ENCODE assay signal across 10 mouse cellular contexts in genomic region chr11:94570612-94571011, GRCm38 (mm10). TPM values are rescaled to one million over a fixed set of nuclear protein-coding genes. Genes with fewer than 3 reads are reported as not detected.
DNase-seq lines count a peak whose midpoint lies in the region; ATAC-seq and TF ChIP-seq lines count a peak whose summit lies in the region.
"Had no signal": no experiment of that assay in that cellular context is flagged by ENCODE, and none has a peak within 500 bp of the region (broad histone marks: within the 10 kb centered on the region; RNA-seq: fewer than 3 reads in every experiment).

No protein-coding gene starts in this region.

- WGBS in embryonic facial prominence, embryonic 11.5 days, result 60% methylated on average over 9 of the region's 9 CpGs
- WGBS in embryonic facial prominence, embryonic 10.5 days, result 61% methylated on average over 9 of the region's 9 CpGs
- WGBS in lung, postnatal 0 days, result 51% methylated on average over 9 of the region's 9 CpGs

- no peak for DNase-seq in embryonic facial prominence, embryonic 11.5 days (ENCODE audit: low spot score)
- no peak for DNase-seq in embryonic facial prominence, embryonic 10.5 days (ENCODE audit: low spot score)
- peak; percentile 50 to 61 for DNase-seq in kidney, adult 8-10 months
- peak; percentile 56 for DNase-seq in lung, postnatal 0 days (ENCODE audit: low spot score)
- no peak for DNase-seq in layer of hippocampus, adult 11-12 months (ENCODE audit: low spot score)
- DNase-seq in cerebellum, adult 11 months, result no peak
- DNase-seq: right cerebral cortex, postnatal 4 days had no signal

- no peak overlapping the region for H3K9ac ChIP-seq in embryonic facial prominence, embryonic 11.5 days (replicated peaks; ENCODE audit: low read length)
- H3K9ac ChIP-seq in lung, postnatal 0 days (replicated peaks; ENCODE audit: low read depth), result no peak overlapping the region

- H3K4me1 ChIP-seq in embryonic facial prominence, embryonic 11.5 days (ENCODE audit: control insufficient read depth, insufficient read depth, low read length), result no peaks in the 10 kb centered on the region
- H3K4me1 ChIP-seq in embryonic facial prominence, embryonic 10.5 days, result peaks cover 3% of the 10 kb centered on the region; the same call in 1 of the 2 replicates
- H3K4me1 ChIP-seq in lung, postnatal 0 days (ENCODE audit: insufficient read depth, low read depth, low read length), result no peaks in the 10 kb centered on the region

- TF ChIP-seq CTCF in lung, postnatal 0 days (IDR thresholded peaks at IDR 0.05), result no peak

- 0 out of 2 replicates have a peak overlapping the region, but pooled peaks have one; percentile 35 for H3K27ac ChIP-seq in embryonic facial prominence, embryonic 11.5 days (replicated peaks; ENCODE audit: low read depth, low read length)
- H3K27ac ChIP-seq in embryonic facial prominence, embryonic 10.5 days (replicated peaks), result no peak overlapping the region; the same call in 1 of the 2 replicates
- peak overlapping the region; percentile 62 for H3K27ac ChIP-seq in lung, postnatal 0 days (ENCODE audit: low read length)

- no peaks in the 10 kb centered on the region; the same call in 1 of the 2 replicates for H3K36me3 ChIP-seq in embryonic facial prominence, embryonic 11.5 days (replicated peaks; ENCODE audit: control insufficient read depth, insufficient read depth, low read depth, low read length)
- H3K36me3 ChIP-seq in embryonic facial prominence, embryonic 10.5 days (replicated peaks), result peaks cover 44% of the 10 kb centered on the region
- no peaks in the 10 kb centered on the region for H3K36me3 ChIP-seq in lung, postnatal 0 days (ENCODE audit: insufficient read depth, low read length)

- ATAC-seq in embryonic facial prominence, embryonic 11.5 days (replicated peaks; ENCODE audit: insufficient number of reproducible peaks, low FRiP score, low TSS enrichment, low read depth), result no peak
- ATAC-seq in common myeloid progenitor, adult 5-6 weeks (replicated peaks; ENCODE audit: low read depth, poor library complexity, severe bottlenecking), result peak; percentile 38; the same call in 1 of the 2 replicates
- peak; percentile 80 for ATAC-seq in lung, postnatal 0 days
- no peak for ATAC-seq in frontal cortex, adult (ENCODE audit: low TSS enrichment)
- ATAC-seq: hindbrain, embryonic 16.5 days had no signal

- no peaks in the 10 kb centered on the region for H3K9me3 ChIP-seq in embryonic facial prominence, embryonic 11.5 days (replicated peaks; ENCODE audit: control insufficient read depth, low read length)
- H3K9me3 ChIP-seq in embryonic facial prominence, embryonic 10.5 days, result no peaks in the 10 kb centered on the region
- no peaks in the 10 kb centered on the region for H3K9me3 ChIP-seq in lung, postnatal 0 days (ENCODE audit: low read length)

- H3K4me3 ChIP-seq in embryonic facial prominence, embryonic 11.5 days (ENCODE audit: low read depth, low read length), result no peak overlapping the region
- H3K4me3 ChIP-seq in embryonic facial prominence, embryonic 10.5 days, result no peak overlapping the region
- no peak overlapping the region for H3K4me3 ChIP-seq in lung, postnatal 0 days (ENCODE audit: low read depth, low read length)

- TF ChIP-seq EP300 in lung, postnatal 0 days (IDR thresholded peaks at IDR 0.05), result no peak

- no peak overlapping the region for H3K4me2 ChIP-seq in embryonic facial prominence, embryonic 11.5 days (ENCODE audit: low read depth, low read length)
- H3K4me2 ChIP-seq in lung, postnatal 0 days (replicated peaks; ENCODE audit: low read depth, low read length), result no peak overlapping the region

- H3K27me3 ChIP-seq in embryonic facial prominence, embryonic 11.5 days (ENCODE audit: control insufficient read depth, insufficient read depth, low read length), result no peaks in the 10 kb centered on the region
- peaks cover 29% of the 10 kb centered on the region for H3K27me3 ChIP-seq in embryonic facial prominence, embryonic 10.5 days (replicated peaks; ENCODE audit: low read depth, poor library complexity, severe bottlenecking)
- H3K27me3 ChIP-seq in lung, postnatal 0 days (replicated peaks; ENCODE audit: insufficient read depth, low read length), result no peaks in the 10 kb centered on the region

RNA-seq across cellular contexts. Expression of gene Chad, which starts 5.8 kb away (rescaled TPM):
- polyA plus RNA-seq in embryonic facial prominence, embryonic 11.5 days (2014; fragmentation: Nextera tagmentation; extraction: Ambion mirVana), result 0.52 and 1.0 TPM in 2 replicates
- polyA plus RNA-seq in embryonic facial prominence, embryonic 10.5 days (2016; fragmentation: Nextera tagmentation; extraction: Ambion mirVana), result 0.09 and 0.11 TPM in 2 replicates
- total RNA-seq in common myeloid progenitor, adult 5-6 weeks (2017), result not detected in 2 replicates
- 23.9 and 29.0 TPM in 2 replicates for polyA plus RNA-seq in lung, postnatal 0 days (2015; fragmentation: Nextera tagmentation; extraction: Ambion mirVana)

RNA-seq across cellular contexts. Expression of gene Rsad1, which starts 21.6 kb away (rescaled TPM):
- 2.4 and 3.7 TPM in 2 replicates for polyA plus RNA-seq in embryonic facial prominence, embryonic 11.5 days (2014; fragmentation: Nextera tagmentation; extraction: Ambion mirVana)
- 4.5 and 5.1 TPM in 2 replicates for polyA plus RNA-seq in embryonic facial prominence, embryonic 10.5 days (2016; fragmentation: Nextera tagmentation; extraction: Ambion mirVana)
- total RNA-seq in common myeloid progenitor, adult 5-6 weeks (2017), result 6.2 and 10.6 TPM in 2 replicates
- polyA plus RNA-seq in lung, postnatal 0 days (2015; fragmentation: Nextera tagmentation; extraction: Ambion mirVana), result 1.6 and 2.3 TPM in 2 replicates

RNA-seq across cellular contexts. Expression of gene Acsf2, which starts 31.1 kb away (rescaled TPM):
- polyA plus RNA-seq in embryonic facial prominence, embryonic 11.5 days (2014; fragmentation: Nextera tagmentation; extraction: Ambion mirVana), result 6.8 and 7.1 TPM in 2 replicates
- 3.9 and 4.1 TPM in 2 replicates for polyA plus RNA-seq in embryonic facial prominence, embryonic 10.5 days (2016; fragmentation: Nextera tagmentation; extraction: Ambion mirVana)
- total RNA-seq in common myeloid progenitor, adult 5-6 weeks (2017), result 7.9 and 8.1 TPM in 2 replicates
- 3.2 and 3.4 TPM in 2 replicates for polyA plus RNA-seq in lung, postnatal 0 days (2015; fragmentation: Nextera tagmentation; extraction: Ambion mirVana)

RNA-seq across cellular contexts. Expression of gene Mycbpap, which starts 49.1 kb away (rescaled TPM):
- polyA plus RNA-seq in embryonic facial prominence, embryonic 11.5 days (2014; fragmentation: Nextera tagmentation; extraction: Ambion mirVana), result 1.9 and 2.4 TPM in 2 replicates
- polyA plus RNA-seq in embryonic facial prominence, embryonic 10.5 days (2016; fragmentation: Nextera tagmentation; extraction: Ambion mirVana), result 2.7 and 3.6 TPM in 2 replicates
- 0.55 and 10.8 TPM in 2 replicates for total RNA-seq in common myeloid progenitor, adult 5-6 weeks (2017)
- 3.1 and 4.7 TPM in 2 replicates for polyA plus RNA-seq in lung, postnatal 0 days (2015; fragmentation: Nextera tagmentation; extraction: Ambion mirVana)

RNA-seq across cellular contexts. Expression of gene Lrrc59, which starts 59.0 kb away (rescaled TPM):
- polyA plus RNA-seq in embryonic facial prominence, embryonic 11.5 days (2014; fragmentation: Nextera tagmentation; extraction: Ambion mirVana), result 171 and 185 TPM in 2 replicates
- 258 and 280 TPM in 2 replicates for polyA plus RNA-seq in embryonic facial prominence, embryonic 10.5 days (2016; fragmentation: Nextera tagmentation; extraction: Ambion mirVana)
- 149 and 151 TPM in 2 replicates for total RNA-seq in common myeloid progenitor, adult 5-6 weeks (2017)
- polyA plus RNA-seq in lung, postnatal 0 days (2015; fragmentation: Nextera tagmentation; extraction: Ambion mirVana), result 72.9 and 75.0 TPM in 2 replicates

Comparison
In these comparisons a context has a peak if more than half of its experiments do, and no peak if none do; other contexts are left out.
1. ATAC-seq: peak in common myeloid progenitor, adult 5-6 weeks (single experiment) and lung, postnatal 0 days (single experiment); none in embryonic facial prominence, embryonic 11.5 days (single experiment) and frontal cortex, adult (single experiment).
2. DNase-seq: peak in kidney, adult 8-10 months (2 of 2) and lung, postnatal 0 days (single experiment); none in embryonic facial prominence, embryonic 11.5 days (single experiment), embryonic facial prominence, embryonic 10.5 days (single experiment), layer of hippocampus, adult 11-12 months (single experiment) and cerebellum, adult 11 months (single experiment).
3. RNA of gene Chad, which starts 5.8 kb away (polyA plus RNA-seq): 23.9 to 29.0 TPM in lung, postnatal 0 days; 0.52 to 1.0 TPM in embryonic facial prominence, embryonic 11.5 days and 0.09 to 0.11 TPM in embryonic facial prominence, embryonic 10.5 days; every median in the first group is over 10 times any median in the second.